Mouse (Mus musculus): ENCODE measurements around the gene Tiprl. TPM values are rescaled to one million over a fixed set of nuclear protein-coding genes. Genes with fewer than 3 reads are reported as not detected.

The Tiprl gene
- polyA plus RNA-seq, 1 experiment: 21.2 TPM

GRCm38 (mm10) chr1:165184178-165184577 lies 52.6 kb downstream of the Tiprl start:
- TF ChIP-seq FLI1 (IDR thresholded peaks at IDR 0.05; ENCODE audit: low read length) (no peak), GATA1 (IDR thresholded peaks at IDR 0.05; ENCODE audit: borderline replicate concordance, low read length) (no peak)
- Histone ChIP-seq H3K4me1 (peaks cover 26% of the 10 kb centered on the region), H3K27me3 (replicated peaks) (no peaks in the 10 kb centered on the region), H3K36me3 (replicated peaks; ENCODE audit: low read length) (peaks cover 81% of the 10 kb centered on the region), H3K9me3 (no peaks in the 10 kb centered on the region), H3K4me3 (replicated peaks) (no peak overlapping the region)

DNA sequence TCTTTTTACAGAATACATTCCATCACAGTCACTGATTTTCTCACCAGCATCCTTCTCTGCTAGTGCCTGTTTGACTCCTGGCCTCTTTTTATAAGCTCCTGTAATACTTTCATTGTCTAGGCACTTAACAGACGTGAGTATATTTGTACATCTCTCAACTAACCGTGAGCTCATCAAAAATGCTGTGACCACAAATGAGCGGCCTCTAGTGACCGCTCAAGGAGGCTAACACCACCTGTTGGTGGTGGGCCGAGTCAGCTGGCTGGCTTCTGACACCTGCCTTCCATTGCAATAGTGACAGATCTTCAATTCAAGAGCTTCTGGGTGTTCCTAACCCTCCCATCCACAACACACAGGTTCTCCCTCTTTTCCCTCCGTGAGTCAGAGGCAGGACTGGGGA lies 53.4 kb downstream of the Tiprl start:
- Histone ChIP-seq H3K9me3 (no peaks in the 10 kb centered on the region), H3K36me3 (replicated peaks; ENCODE audit: low read length) (peaks cover 86% of the 10 kb centered on the region), H3K4me1 (peaks cover 18% of the 10 kb centered on the region), H3K4me3 (replicated peaks) (no peak overlapping the region), H3K27me3 (replicated peaks) (no peaks in the 10 kb centered on the region)
- TF ChIP-seq GATA1 (IDR thresholded peaks at IDR 0.05; ENCODE audit: borderline replicate concordance, low read length) (no peak), FLI1 (IDR thresholded peaks at IDR 0.05; ENCODE audit: low read length) (no peak)

DNA sequence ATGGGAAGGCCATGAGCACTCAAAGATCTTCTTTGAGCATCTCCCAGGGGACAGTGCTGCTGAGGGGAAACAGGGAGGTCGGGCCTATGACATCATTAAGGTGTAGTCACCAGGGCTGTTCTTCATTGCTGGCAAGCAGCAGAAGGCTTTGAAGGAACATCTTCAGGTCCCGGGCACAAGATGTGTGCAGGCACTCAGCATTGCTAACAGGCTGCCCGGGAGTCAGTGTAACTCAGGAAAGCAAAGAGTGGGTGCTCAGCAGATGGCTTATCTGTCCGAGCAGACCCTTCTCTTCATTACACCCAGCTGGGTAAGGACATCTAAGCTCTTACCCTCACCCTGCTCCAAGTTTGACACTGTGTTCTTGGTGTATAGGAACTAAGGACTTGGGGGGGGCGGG lies 57.5 kb downstream of the Tiprl start:
- Histone ChIP-seq H3K36me3 (replicated peaks; ENCODE audit: low read length) (peaks cover 78% of the 10 kb centered on the region), H3K27me3 (replicated peaks) (no peaks in the 10 kb centered on the region), H3K4me3 (replicated peaks) (no peak overlapping the region), H3K9me3 (no peaks in the 10 kb centered on the region), H3K4me1 (peaks cover 9% of the 10 kb centered on the region)
- TF ChIP-seq FLI1 (IDR thresholded peaks at IDR 0.05; ENCODE audit: low read length) (no peak), GATA1 (IDR thresholded peaks at IDR 0.05; ENCODE audit: borderline replicate concordance, low read length) (no peak)

DNA sequence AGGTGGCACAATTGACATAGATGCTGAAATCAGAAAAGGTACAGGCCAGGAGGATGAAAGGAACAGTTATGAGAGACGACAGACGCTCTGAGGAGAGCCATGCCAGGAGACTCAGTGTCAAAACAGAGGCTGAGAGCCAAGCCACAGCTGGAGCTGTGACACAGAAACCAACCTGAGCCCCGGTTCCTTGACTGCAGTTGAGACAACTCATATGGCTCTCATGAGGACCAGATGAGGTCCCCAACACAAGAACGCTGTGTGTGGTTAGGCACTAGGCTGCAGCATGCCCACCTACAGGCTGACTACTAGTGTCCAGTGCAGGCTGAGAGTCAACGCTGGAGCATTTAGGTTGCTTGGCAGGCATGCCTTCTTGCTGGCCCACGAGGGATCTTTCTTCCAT lies 58.7 kb downstream of the Tiprl start:
- peaks cover 66% of the 10 kb centered on the region for H3K36me3 ChIP-seq (replicated peaks; ENCODE audit: low read length)
- H3K9me3 ChIP-seq: no peaks in the 10 kb centered on the region
- H3K4me1 ChIP-seq: peaks cover 12% of the 10 kb centered on the region
- H3K4me3 ChIP-seq (replicated peaks): no peak overlapping the region
- no peak for TF ChIP-seq FLI1 (IDR thresholded peaks at IDR 0.05; ENCODE audit: low read length)
- no peak for TF ChIP-seq GATA1 (IDR thresholded peaks at IDR 0.05; ENCODE audit: borderline replicate concordance, low read length)
- no peaks in the 10 kb centered on the region for H3K27me3 ChIP-seq (replicated peaks)

GRCm38 (mm10) chr1:165174059-165174616 lies 62.7 kb downstream of the Tiprl start:
- peaks cover 23% of the 10 kb centered on the region for H3K4me1 ChIP-seq
- H3K4me3 ChIP-seq (replicated peaks): peak overlapping the region; percentile 33
- no peaks in the 10 kb centered on the region for H3K27me3 ChIP-seq (replicated peaks)
- TF ChIP-seq GATA1 (IDR thresholded peaks at IDR 0.05; ENCODE audit: borderline replicate concordance, low read length) (no peak), FLI1 (IDR thresholded peaks at IDR 0.05; ENCODE audit: low read length) (no peak)
- no peaks in the 10 kb centered on the region for H3K9me3 ChIP-seq
- peaks cover 36% of the 10 kb centered on the region for H3K36me3 ChIP-seq (replicated peaks; ENCODE audit: low read length)

- peak overlapping the region; percentile 33 for H3K4me3 ChIP-seq (replicated peaks)
- no peaks in the 10 kb centered on the region for H3K27me3 ChIP-seq (replicated peaks)
- peaks cover 8% of the 10 kb centered on the region for H3K36me3 ChIP-seq (replicated peaks; ENCODE audit: low read length)
- no peaks in the 10 kb centered on the region for H3K9me3 ChIP-seq
- peaks cover 23% of the 10 kb centered on the region for H3K4me1 ChIP-seq
- TF ChIP-seq GATA1 (IDR thresholded peaks at IDR 0.05; ENCODE audit: borderline replicate concordance, low read length): no peak
- no peak for TF ChIP-seq FLI1 (IDR thresholded peaks at IDR 0.05; ENCODE audit: low read length)
These were observed 65.5 kb downstream of the Tiprl start for GRCm38 (mm10) chr1:165171277-165171676.

DNA sequence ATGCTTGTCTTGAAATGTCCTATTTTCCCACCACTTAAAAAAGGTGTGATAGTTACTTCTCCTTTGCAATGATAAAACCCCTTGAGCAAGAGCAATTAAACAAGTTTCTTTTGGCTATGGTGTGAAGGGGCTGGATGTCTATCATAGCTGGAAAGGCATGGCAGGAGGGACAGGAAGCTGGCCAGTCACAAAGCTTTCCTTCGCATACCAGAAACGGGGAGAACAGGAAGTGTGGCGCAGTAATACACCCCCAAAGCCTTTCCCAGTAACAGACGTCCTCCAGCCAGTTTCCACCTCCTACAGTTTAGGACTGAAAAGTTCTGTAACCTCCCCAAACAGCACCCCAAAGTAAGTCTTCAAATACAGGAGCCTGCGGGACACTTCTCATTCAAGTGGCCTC lies 66.6 kb downstream of the Tiprl start:
- Histone ChIP-seq H3K4me3 (replicated peaks) (peak overlapping the region; percentile 28), H3K27me3 (replicated peaks) (no peaks in the 10 kb centered on the region), H3K9me3 (peaks cover 5% of the 10 kb centered on the region), H3K4me1 (peaks cover 18% of the 10 kb centered on the region), H3K36me3 (replicated peaks; ENCODE audit: low read length) (peaks cover 3% of the 10 kb centered on the region)
- no peak for TF ChIP-seq FLI1 (IDR thresholded peaks at IDR 0.05; ENCODE audit: low read length)
- no peak for TF ChIP-seq GATA1 (IDR thresholded peaks at IDR 0.05; ENCODE audit: borderline replicate concordance, low read length)

DNA sequence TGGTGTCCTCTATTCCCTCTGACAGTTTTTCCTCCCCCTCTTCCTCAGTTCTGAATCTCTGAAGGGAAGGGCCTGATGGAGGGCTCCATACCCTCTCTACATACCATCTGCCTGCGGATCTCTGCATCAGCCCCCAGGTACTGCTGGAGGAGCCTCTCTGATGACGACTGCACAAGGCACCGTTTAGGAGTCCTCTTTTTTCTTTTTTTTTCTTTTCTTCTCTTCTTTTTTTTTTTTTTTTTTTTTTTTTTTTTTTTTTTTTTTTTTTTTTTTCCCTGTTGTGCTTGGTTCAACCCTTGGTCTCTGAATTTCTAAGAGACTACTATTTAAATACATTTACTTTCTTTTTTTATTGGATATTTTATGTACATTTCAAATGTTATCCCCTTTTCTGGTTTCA lies 67.3 kb downstream of the Tiprl start:
- no peak for TF ChIP-seq GATA1 (IDR thresholded peaks at IDR 0.05; ENCODE audit: borderline replicate concordance, low read length)
- TF ChIP-seq FLI1 (IDR thresholded peaks at IDR 0.05; ENCODE audit: low read length): no peak
- H3K4me3 ChIP-seq (replicated peaks): no peak overlapping the region

DNA sequence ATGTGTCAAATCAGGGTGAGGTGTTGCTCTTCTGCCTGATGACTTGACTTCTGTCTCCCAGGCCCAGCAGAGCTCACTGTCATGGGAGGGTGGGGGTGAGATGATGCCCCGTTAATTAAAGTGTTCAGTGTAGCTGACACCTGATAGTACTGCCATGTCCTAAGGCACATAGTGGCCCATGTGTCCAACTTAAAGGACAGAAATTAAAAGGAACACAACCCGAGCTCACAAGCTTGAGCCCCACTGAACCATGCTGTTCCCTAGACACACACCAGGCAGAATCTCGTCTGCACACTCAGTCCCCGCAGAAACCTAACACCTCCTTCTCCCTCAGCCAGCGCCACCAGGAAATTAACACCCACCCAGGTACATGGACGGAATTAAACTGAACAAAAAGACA lies 71.9 kb downstream of the Tiprl start:
- Histone ChIP-seq H3K27me3 (replicated peaks) (peaks cover 7% of the 10 kb centered on the region), H3K36me3 (replicated peaks; ENCODE audit: low read length) (no peaks in the 10 kb centered on the region), H3K4me3 (replicated peaks) (no peak overlapping the region), H3K9me3 (peaks cover 9% of the 10 kb centered on the region), H3K4me1 (peaks cover 5% of the 10 kb centered on the region)
- TF ChIP-seq FLI1 (IDR thresholded peaks at IDR 0.05; ENCODE audit: low read length) (no peak), GATA1 (IDR thresholded peaks at IDR 0.05; ENCODE audit: borderline replicate concordance, low read length) (no peak)

More for the DNA sequence above, 67.3 kb downstream of the Tiprl start:
- Histone ChIP-seq H3K4me1 (peaks cover 18% of the 10 kb centered on the region), H3K36me3 (replicated peaks; ENCODE audit: low read length) (no peaks in the 10 kb centered on the region), H3K9me3 (peaks cover 9% of the 10 kb centered on the region), H3K27me3 (replicated peaks) (no peaks in the 10 kb centered on the region)

Other genes starting within 250 kb of the Tiprl start
- gene Tbx19, start 76.2 kb downstream of the Tiprl start, polyA plus RNA-seq (2012; ENCODE audit: insufficient read depth, low replicate concordance): 0.30 TPM in 1 of 2 replicates, not detected in the other
- gene Sft2d2, start 42.6 kb downstream of the Tiprl start, polyA plus RNA-seq (2012; ENCODE audit: insufficient read depth, low replicate concordance): 1.7 TPM in 1 of 2 replicates, not detected in the other
- not detected in 2 replicates for gene Gpr161, start 58.8 kb upstream of the Tiprl start, polyA plus RNA-seq (2012; ENCODE audit: insufficient read depth, low replicate concordance)
- gene Dcaf6, start 223.5 kb upstream of the Tiprl start, polyA plus RNA-seq (2012; ENCODE audit: insufficient read depth, low replicate concordance): 9.9 and 18.0 TPM in 2 replicates
- 156 and 160 TPM in 2 replicates for gene Mpc2, start 223.6 kb upstream of the Tiprl start, polyA plus RNA-seq (2012; ENCODE audit: insufficient read depth, low replicate concordance)
- gene Adcy10, start 248.2 kb upstream of the Tiprl start, polyA plus RNA-seq (2012; ENCODE audit: insufficient read depth, low replicate concordance): not detected in 2 replicates

Data from megakaryocyte, embryonic 14.5 days (primary cell).